Comparison of ENCODE assay signal across 16 mouse cellular contexts in genomic region chr4:151103646-151104045, GRCm38 (mm10). TPM values are rescaled to one million over a fixed set of nuclear protein-coding genes. Genes with fewer than 3 reads are reported as not detected.
DNase-seq lines count a peak whose midpoint lies in the region; ATAC-seq and TF ChIP-seq lines count a peak whose summit lies in the region.
"Had no signal": no experiment of that assay in that cellular context is flagged by ENCODE, and none has a peak within 500 bp of the region (broad histone marks: within the 10 kb centered on the region; RNA-seq: fewer than 3 reads in every experiment).

No protein-coding gene starts in this region.

- ATAC-seq in heart, postnatal 0 days (ENCODE audit: insufficient read depth, low read depth): no peak

- H3K27ac ChIP-seq in heart, postnatal 0 days (ENCODE audit: low read depth): peak overlapping the region; percentile 89
- H3K27ac ChIP-seq: limb, embryonic 15.5 days; lung, embryonic 15.5 days; neural tube, embryonic 12.5 days had no signal

- WGBS in heart, postnatal 0 days: 50% methylated on average over 11 of the region's 11 CpGs

- no peak for TF ChIP-seq EP300 in heart, postnatal 0 days (IDR thresholded peaks at IDR 0.05; ENCODE audit: low read depth)

- peaks cover 23% of the 10 kb centered on the region for H3K4me1 ChIP-seq in heart, postnatal 0 days (ENCODE audit: control insufficient read depth, insufficient read depth)

- no peaks in the 10 kb centered on the region for H3K36me3 ChIP-seq in heart, postnatal 0 days (replicated peaks; ENCODE audit: control insufficient read depth, insufficient read depth, low read length)
- H3K36me3 ChIP-seq: limb, embryonic 15.5 days; lung, embryonic 15.5 days had no signal

- peak overlapping the region; percentile 45; the same call in 1 of the 2 replicates for H3K9ac ChIP-seq in heart, postnatal 0 days (replicated peaks; ENCODE audit: low read depth, low read length)
- H3K9ac ChIP-seq: limb, embryonic 15.5 days; lung, embryonic 15.5 days; neural tube, embryonic 12.5 days had no signal

- no peaks in the 10 kb centered on the region for H3K9me3 ChIP-seq in heart, postnatal 0 days (replicated peaks; ENCODE audit: control insufficient read depth, low read length)
- H3K9me3 ChIP-seq: limb, embryonic 15.5 days; lung, embryonic 15.5 days; neural tube, embryonic 12.5 days had no signal

- DNase-seq in heart, adult 11 months: peak; percentile 84
- no peak for DNase-seq in heart, adult 9 months (ENCODE audit: low spot score in 2 of 2)
- DNase-seq in layer of hippocampus, adult 11-12 months (ENCODE audit: low spot score): peak; percentile 61
- DNase-seq in layer of hippocampus, postnatal 10 days (ENCODE audit: low spot score in 2 of 2): no peak
- peak; percentile 37 to 65 for DNase-seq in cerebellum, postnatal 14 days
- no peak for DNase-seq in heart, postnatal 0 days (ENCODE audit: low spot score)
- no peak for DNase-seq in urinary bladder, postnatal 36 days (ENCODE audit: low spot score in 2 of 2)
- DNase-seq: kidney, adult 9 months; thymus, postnatal 25 days had no signal

- TF ChIP-seq CTCF in heart, postnatal 0 days (IDR thresholded peaks at IDR 0.05; ENCODE audit: low read depth): no peak

- peaks cover 4% of the 10 kb centered on the region; the same call in 1 of the 2 replicates for H3K27me3 ChIP-seq in heart, postnatal 0 days (ENCODE audit: control insufficient read depth, insufficient read depth, low read length)
- H3K27me3 ChIP-seq: neural tube, embryonic 12.5 days had no signal

- H3K4me3 ChIP-seq in heart, postnatal 0 days (ENCODE audit: low read depth, low read length): no peak overlapping the region
- H3K4me3 ChIP-seq: limb, embryonic 15.5 days; lung, embryonic 15.5 days; megakaryocyte, embryonic 14.5 days; neural tube, embryonic 12.5 days had no signal

- H3K4me2 ChIP-seq in heart, postnatal 0 days (ENCODE audit: low read depth, low read length): peak overlapping the region; percentile 66
- H3K4me2 ChIP-seq: limb, embryonic 15.5 days; lung, embryonic 15.5 days; neural tube, embryonic 12.5 days had no signal

RNA-seq across cellular contexts. Expression of gene Gm13090, which starts 14.3 kb away (rescaled TPM):
- not detected for total RNA-seq in layer of hippocampus, postnatal 10 days (2021)
- total RNA-seq in heart, postnatal 0 days (2014; rRNA removed; ENCODE audit: low replicate concordance): not detected in 2 replicates
- polyA plus RNA-seq in heart, postnatal 0 days (2015; fragmentation: Nextera tagmentation; extraction: Ambion mirVana): 0.26 TPM in 1 of 2 replicates, not detected in the other
- total RNA-seq: hematopoietic stem cell, adult 5-6 weeks; layer of hippocampus, postnatal 36 days had no signal
- polyA plus RNA-seq: embryonic facial prominence, embryonic 11.5 days; limb, embryonic 15.5 days; lung, embryonic 15.5 days; neural tube, embryonic 12.5 days had no signal

RNA-seq across cellular contexts. Expression of gene Vamp3, which starts 45.9 kb away (rescaled TPM):
- 10 to 100 TPM; 33.0 to 35.5 TPM for total RNA-seq in layer of hippocampus, postnatal 10 days (2021)
- total RNA-seq in heart, postnatal 0 days (2014; rRNA removed; ENCODE audit: low replicate concordance): 63.6 and 75.8 TPM in 2 replicates
- 82.3 and 83.2 TPM in 2 replicates for polyA plus RNA-seq in heart, postnatal 0 days (2015; fragmentation: Nextera tagmentation; extraction: Ambion mirVana)

RNA-seq across cellular contexts. Expression of gene Per3, which starts 59.2 kb away (rescaled TPM):
- total RNA-seq in layer of hippocampus, postnatal 10 days (2021): 10 to 100 TPM; 13.2 to 15.2 TPM
- 14.4 and 28.7 TPM in 2 replicates for total RNA-seq in heart, postnatal 0 days (2014; rRNA removed; ENCODE audit: low replicate concordance)
- 13.4 and 17.3 TPM in 2 replicates for polyA plus RNA-seq in heart, postnatal 0 days (2015; fragmentation: Nextera tagmentation; extraction: Ambion mirVana)

Comparison
In these comparisons a context has a peak if more than half of its experiments do, and no peak if none do; other contexts are left out.
1. DNase-seq: peak in heart, adult 11 months (single experiment), layer of hippocampus, adult 11-12 months (single experiment) and cerebellum, postnatal 14 days (2 of 2); none in heart, adult 9 months (0 of 2), layer of hippocampus, postnatal 10 days (0 of 2), heart, postnatal 0 days (single experiment) and urinary bladder, postnatal 36 days (0 of 2).